28 mouse cellular contexts compared by ENCODE assay signal in the genomic region with DNA sequence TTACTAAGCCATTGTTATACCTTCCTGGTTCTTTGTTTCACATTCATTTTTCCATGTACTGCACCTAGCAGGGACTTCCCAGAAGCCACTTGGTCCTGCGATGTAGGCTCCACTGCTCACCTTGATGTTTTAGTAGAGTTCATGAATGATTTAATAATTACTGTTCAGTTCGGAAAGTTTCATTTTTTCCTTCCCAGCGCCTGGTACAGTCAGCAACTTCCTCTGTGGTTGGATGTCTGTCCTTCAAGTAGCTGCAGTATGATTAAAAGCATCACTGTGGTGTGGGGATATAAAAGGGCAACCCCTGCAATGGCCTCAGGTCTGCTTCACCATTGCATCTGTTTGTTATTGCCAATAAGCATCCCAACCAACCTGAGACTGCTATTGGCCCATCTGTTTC.
"Had no signal": no experiment of that assay in that cellular context is flagged by ENCODE, and none has a peak within 500 bp of the region (broad histone marks: within the 10 kb centered on the region; RNA-seq: fewer than 3 reads in every experiment).

No protein-coding gene starts in this region.

- H3K36me3 ChIP-seq: embryonic facial prominence, embryonic 10.5 days; embryonic facial prominence, embryonic 12.5 days; embryonic facial prominence, embryonic 13.5 days; embryonic facial prominence, embryonic 15.5 days; forebrain, embryonic 10.5 days; forebrain, embryonic 12.5 days; forebrain, embryonic 15.5 days had no signal

- H3K9me3 ChIP-seq: embryonic facial prominence, embryonic 10.5 days; embryonic facial prominence, embryonic 12.5 days; embryonic facial prominence, embryonic 13.5 days; embryonic facial prominence, embryonic 15.5 days; forebrain, embryonic 10.5 days; forebrain, embryonic 12.5 days; forebrain, embryonic 13.5 days; forebrain, embryonic 15.5 days had no signal

- H3K27me3 ChIP-seq: embryonic facial prominence, embryonic 12.5 days; embryonic facial prominence, embryonic 13.5 days; embryonic facial prominence, embryonic 15.5 days; forebrain, embryonic 12.5 days; forebrain, embryonic 13.5 days; forebrain, embryonic 15.5 days had no signal

- DNase-seq: cerebellum, adult 8-10 months; cerebellum, adult 9-10 months; cerebellum, adult 9-11 months; cerebellum, postnatal 10 days; cerebellum, postnatal 14 days; cerebellum, postnatal 25 days; cerebellum, postnatal 36 days; embryo, embryonic 11 days; forebrain, postnatal 0 days; gastrocnemius, adult 2 months; gastrocnemius, postnatal 10 days; gastrocnemius, postnatal 14 days; gastrocnemius, postnatal 25 days; gastrocnemius, postnatal 36 days; heart, adult 11 months; heart, adult 18-20 months; heart, adult 2 months had no signal

- H3K4me3 ChIP-seq: embryonic facial prominence, embryonic 10.5 days; embryonic facial prominence, embryonic 12.5 days; embryonic facial prominence, embryonic 13.5 days; embryonic facial prominence, embryonic 15.5 days; erythroblast, embryonic 14.5 days; forebrain, embryonic 10.5 days; forebrain, embryonic 12.5 days; forebrain, embryonic 13.5 days; forebrain, embryonic 15.5 days; gastrocnemius, adult 2 months; heart, adult 2 months had no signal

- H3K4me1 ChIP-seq: embryonic facial prominence, embryonic 12.5 days; embryonic facial prominence, embryonic 13.5 days; embryonic facial prominence, embryonic 15.5 days; forebrain, embryonic 12.5 days; forebrain, embryonic 13.5 days; forebrain, embryonic 15.5 days had no signal

- ATAC-seq: forebrain, embryonic 13.5 days; forebrain, embryonic 14.5 days; forebrain, embryonic 15.5 days; forebrain, embryonic 16.5 days; forebrain, postnatal 0 days had no signal
